Mouse (Mus musculus) v-Abl transformed pro-B cells (cell line): ENCODE data around the gene Spint3.

Source experiments
- in situ Hi-C, 2 experiments: fragments of 400-800 bp; cut with MboI; formaldehyde crosslinking; loops; one replicate each; pipeline ENCODE4 v1.15.1; 2025; ENCODE audit not compliant: unreplicated experiment in 2 of 2

Gene Spint3

DNA sequence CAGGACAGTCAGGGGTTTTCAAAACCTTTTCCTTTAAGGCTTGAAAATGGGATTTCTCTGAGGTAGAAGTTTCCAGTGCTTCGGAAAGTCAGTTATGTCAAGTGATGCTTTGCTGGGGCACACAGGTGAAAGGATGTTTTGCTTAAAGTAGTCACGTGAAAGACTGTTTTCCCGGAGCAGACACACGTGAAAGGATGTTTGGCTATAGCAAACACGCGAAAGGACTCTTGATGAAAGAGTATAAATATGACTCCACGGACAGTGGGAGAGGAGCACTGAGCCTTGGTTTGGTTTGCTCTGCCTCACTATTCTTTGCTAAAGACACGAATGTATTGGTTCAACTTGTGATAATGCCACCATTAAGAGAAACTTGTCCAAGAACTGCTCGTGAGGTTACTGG is 21.8 kb downstream of the Spint3 start:
- in situ Hi-C loops: no loop called here

DNA sequence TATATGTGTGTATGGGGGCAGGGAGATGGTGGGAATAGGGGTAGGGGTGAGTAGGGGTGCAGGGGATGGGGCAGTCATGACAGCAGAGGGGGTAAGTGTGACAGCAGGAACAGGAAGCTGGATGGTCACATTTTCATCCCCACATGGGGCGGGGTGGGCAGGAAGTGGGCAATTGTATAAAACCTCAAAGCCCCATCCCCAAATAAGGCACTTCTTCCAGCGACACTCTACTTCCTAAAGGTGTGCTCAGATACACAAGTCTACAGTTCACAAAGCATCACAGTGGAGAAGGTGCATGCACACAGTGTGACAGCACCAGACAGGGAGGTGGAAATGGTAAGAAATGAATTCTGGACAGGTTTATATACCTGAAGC is 22.4 kb downstream of the Spint3 start:
- in situ Hi-C loops: no loop called here

DNA sequence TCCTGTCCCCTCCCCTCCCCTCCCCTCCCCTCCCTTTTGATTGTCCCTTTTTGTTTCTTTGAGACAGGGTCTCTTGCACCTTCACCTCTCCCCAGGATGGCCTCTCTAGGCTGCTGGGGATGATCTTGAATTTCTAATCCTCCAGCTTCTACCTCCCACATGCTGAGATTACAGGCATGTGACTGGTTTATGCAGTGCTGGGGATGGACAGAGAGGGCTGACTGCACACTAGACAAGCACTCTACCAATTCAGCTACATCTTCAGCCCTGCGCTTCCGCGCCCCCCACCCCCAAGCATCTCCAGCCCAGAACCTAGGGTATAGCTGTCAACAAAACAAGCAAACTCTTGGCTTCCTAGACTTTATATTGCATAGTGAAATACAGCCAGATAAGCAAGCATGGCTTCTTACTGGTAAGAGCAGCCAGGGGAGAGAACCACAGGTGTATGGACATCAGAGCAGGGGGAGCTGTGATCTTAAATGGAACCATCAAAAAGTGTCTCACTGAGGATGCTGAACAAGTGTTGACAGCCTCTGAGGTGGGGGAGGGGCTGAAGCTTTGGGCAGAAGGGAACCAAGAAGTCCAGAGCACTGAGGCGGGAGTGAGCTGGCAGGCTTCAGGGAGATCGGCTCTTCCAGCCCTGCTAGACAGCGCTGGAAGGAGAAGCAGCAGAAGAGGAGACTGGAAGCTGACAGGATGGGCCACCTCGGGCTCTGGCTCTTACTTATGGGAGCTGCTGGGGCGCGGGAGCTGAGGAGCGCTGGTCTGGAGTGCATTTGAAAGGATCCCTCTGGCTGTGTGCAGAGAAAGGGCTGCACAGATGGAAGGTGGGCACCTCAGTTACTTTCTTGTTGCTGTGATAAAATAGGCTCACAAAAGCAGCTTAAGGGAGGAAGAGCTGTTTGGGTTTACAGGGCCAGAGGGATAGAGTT is 23.0 kb downstream of the Spint3 start:
- in situ Hi-C loops: no loop called here

DNA sequence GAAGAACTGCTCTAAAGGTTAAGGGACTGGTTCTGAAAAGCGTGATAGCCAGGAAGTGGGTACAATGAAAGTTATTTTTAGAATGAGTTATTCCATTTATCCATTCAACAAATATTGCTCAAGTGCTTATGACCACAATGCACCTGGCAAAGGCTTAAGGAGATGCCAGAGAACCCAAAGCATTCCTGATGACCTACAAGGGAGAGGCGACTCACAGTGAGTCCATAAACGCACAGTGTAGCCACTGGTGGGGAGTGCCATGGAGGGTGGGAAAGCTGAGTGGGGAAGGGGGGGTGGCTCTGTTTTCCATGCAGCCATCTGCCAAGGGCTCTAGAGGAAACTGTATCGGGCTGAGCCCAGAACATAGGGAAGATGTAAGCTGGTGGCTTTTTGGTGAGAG is 23.9 kb downstream of the Spint3 start:
- in situ Hi-C loops: no loop called here

DNA sequence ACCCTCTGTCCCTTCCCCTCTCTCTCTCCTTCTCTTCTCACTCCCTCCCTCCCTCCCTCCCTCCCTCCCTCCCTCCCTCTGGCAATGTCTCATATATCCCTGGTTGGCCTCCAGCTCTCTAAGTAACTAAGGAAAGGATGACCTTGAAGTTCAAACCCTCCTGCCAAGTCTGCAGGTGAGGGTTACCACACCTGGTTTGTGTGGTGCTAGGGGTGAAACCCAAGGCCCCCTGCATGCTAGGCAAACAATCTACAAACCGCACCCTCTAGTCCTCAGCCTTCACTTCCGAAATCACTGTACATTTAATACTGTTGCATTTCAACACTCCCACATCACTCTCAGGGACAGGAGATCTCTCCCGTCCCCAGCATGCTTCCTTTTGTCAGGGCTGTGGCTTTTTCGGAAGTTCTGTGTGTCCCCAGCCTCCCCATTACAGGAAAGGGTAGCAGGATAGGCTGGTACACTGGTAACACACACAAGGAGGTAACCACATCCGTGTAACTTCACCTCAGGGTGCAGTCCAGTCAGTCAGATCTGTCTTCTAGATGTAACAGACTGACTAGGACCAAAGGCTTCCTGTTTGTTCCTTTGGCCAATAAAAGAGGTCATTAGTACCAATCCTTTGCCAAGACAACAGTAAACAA is 28.7 kb downstream of the Spint3 start:
- in situ Hi-C loops: no loop called here

DNA sequence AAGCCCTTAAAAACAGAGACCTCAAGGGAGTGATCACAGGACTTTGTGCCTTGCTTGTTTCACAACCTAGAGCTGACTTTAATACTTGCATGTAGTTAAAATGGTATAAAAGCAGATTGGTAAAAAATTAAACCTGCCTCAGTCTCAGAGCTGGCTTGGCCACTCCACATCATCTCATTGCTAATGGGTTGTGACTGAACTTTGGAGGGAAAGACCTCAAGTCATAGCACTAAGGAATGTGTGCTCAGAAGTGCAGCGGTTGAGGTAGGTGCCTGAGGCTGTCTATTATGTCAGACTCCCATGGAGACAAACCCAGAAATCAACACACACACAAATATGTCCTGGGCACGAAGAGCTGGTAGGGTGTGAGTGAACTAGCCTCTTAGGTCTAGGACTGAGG is 29.5 kb downstream of the Spint3 start:
- in situ Hi-C loops: no loop called here

- in situ Hi-C loops: no loop called here
These were observed 30.7 kb downstream of the Spint3 start for GRCm38 (mm10) chr2:164542598-164542997.

DNA sequence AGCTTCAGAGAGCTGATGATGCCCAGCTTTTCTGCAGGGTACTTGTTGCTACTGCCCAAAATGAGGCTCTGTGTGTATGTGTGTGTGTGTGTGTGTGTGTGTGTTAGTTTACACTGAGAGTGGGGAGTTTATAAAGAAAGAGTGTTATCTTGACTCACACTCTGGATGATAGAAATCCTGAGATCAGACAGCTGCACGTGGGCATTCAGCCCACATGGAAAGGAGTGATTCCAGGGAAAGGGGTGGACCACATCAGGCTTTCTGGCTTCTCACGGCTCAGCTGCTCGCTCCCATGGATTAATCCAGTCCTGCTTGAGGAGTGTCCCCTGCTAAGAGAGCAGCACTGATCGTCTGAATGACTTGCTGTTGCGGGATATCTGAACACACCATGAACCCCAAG is 31.1 kb downstream of the Spint3 start:
- in situ Hi-C loops: no loop called here

- in situ Hi-C loops: no loop called here
These were observed 32.4 kb downstream of the Spint3 start for GRCm38 (mm10) chr2:164540652-164541427.

DNA sequence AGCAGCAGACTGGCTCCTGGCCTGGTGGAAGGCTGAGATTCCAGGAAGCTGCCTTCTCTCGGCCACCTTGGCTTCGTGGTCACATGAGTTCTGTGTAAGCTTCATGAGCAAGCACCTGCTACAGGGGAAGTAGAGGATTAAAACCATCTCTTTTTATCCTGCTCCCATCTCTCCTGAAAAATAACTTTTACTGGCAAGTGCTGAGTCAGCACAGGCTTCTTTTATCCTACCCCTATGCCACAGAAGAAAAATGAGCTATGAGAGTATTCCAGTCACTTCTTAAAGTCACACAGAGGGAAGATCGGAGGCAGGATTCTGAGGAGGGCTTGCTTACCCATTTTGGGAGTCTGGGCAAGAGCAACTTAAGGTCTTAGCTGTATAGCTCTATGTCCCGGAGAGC is 36.3 kb downstream of the Spint3 start:
- in situ Hi-C loops: loop anchor here in 1 of 2 experiments (10.0 kb wide), 1 partner anchor 188 kb away; no protein-coding TSS in a partner anchor

DNA sequence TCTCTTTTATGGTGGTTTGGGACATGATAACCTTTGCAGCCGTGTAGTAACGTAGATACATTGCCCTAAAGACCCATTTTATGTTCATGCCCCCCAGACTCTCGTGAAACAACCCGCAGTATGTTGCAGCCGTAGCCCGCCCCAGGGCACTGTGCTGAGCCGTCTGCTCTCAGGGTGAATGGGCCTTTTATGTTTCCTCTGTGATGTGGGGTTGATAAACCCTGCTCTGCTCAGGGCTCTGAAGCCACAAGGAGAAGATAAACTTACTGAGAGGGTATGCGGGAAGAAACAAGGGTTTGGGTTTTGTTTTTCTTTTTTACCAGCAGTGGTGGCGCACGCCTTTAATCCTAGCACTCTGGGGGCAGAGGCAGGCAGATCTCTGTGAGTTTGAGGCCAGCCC is 38.9 kb downstream of the Spint3 start:
- in situ Hi-C loops: loop anchor here in 1 of 2 experiments (10.0 kb wide), 1 partner anchor 190 kb away; no protein-coding TSS in a partner anchor

- in situ Hi-C loops: loop anchor here in 1 of 2 experiments (10.0 kb wide), 1 partner anchor 194 kb away; no protein-coding TSS in a partner anchor
These were observed 42.1 kb downstream of the Spint3 start for GRCm38 (mm10) chr2:164531169-164531568.

DNA sequence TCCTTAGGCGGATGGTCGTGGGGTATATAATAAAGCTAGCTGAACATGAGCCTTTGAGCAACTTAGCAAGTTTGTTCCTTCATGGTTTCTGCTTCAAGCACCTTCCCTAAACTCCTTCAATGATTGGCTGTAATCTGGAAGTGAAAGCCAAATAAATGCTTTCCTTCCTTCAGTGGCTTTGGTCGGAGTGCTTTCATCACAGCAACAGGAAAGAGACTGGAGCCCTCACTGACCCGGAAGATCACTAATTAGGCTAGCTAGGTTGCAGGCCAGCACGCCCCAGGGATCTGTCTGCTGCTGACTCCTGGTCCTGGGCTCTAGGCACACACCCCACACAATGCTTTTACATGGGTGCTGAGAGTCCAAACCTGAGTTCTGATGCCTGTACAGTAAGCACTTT is 44.7 kb downstream of the Spint3 start:
- in situ Hi-C loops: no loop called here

DNA sequence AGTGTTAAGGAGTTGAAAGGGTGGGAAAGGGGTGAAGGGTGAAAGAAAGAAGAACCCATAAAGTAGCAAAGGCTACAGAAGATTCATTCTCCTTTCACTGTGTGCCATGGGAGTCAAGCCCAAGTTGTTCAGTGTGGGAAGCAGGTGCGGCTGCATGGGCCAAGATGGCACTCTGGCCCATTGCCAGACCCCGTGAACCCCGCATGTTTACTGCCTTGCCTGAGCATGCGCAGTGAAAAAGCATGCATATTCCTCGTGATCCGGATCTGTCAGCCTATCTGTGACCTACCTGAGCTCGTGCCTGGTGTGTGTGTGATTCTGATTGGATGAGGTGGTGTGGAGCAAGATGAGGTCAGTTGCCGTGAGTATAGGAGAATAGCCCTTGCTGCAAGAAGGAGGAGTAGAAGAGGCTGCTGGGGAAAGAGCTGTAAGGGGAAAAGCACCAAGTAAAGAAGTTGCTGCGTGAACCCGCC is 49.9 kb downstream of the Spint3 start:
- in situ Hi-C loops: no loop called here

GRCm38 (mm10) chr2:164522280-164522679 is 51.0 kb downstream of the Spint3 start:
- in situ Hi-C loops: no loop called here

GRCm38 (mm10) chr2:164521841-164522240 is 51.4 kb downstream of the Spint3 start:
- in situ Hi-C loops: no loop called here

DNA sequence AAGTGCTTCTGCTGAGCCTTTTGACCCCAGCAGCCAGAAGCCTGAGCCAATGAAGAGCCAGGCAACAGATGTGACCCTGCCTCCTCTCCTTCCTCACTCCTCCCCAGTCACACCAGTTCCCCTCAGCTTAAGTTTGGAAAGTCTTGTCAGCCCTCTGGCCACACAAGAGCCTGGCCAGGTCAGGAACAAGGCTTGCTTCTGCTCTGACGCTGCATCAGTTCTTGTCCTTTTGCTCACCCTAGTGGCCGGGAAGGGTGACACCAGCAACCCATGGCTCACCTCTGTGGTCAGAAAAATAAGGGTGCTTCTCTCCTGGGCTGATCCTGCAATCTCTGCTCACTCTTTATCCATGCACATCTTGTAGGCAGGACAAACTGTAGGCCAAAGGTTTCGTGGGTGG is 52.5 kb downstream of the Spint3 start:
- in situ Hi-C loops: no loop called here
